Mouse (Mus musculus) forelimb bud, embryonic 11.5 days (tissue): Measurements from ENCODE around the gene Nckipsd.

Experiments used
- DNase-seq: peaks from one replicate; pipeline ENCODE4 v3.0.0-alpha.2; 2012; ENCODE audit warnings: low read depth, low spot score

Nckipsd gene

DNA sequence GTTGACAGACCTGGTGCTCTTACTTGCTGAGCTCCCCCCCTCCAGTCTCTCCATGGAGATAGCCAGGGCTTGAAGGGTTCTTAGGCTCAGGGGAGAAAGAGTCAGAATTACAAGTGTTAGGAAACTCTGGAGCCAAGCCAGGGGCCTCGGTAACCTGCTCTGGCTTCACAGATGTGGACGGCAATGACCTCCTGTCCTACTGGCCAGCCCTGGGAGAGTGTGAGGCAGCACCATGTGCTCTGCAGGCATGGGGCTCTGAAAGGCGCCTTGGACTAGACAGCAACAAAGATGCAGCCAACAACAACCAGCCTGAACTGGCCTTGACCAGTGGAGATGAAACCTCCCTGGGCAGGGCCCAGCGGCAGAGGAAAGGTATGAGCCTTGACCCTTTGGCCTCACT is 39.2 kb downstream of the Nckipsd start:
- no peak for DNase-seq

GRCm38 (mm10) chr9:108848419-108848818 is 40.3 kb downstream of the Nckipsd start:
- DNase-seq, result no peak

DNA sequence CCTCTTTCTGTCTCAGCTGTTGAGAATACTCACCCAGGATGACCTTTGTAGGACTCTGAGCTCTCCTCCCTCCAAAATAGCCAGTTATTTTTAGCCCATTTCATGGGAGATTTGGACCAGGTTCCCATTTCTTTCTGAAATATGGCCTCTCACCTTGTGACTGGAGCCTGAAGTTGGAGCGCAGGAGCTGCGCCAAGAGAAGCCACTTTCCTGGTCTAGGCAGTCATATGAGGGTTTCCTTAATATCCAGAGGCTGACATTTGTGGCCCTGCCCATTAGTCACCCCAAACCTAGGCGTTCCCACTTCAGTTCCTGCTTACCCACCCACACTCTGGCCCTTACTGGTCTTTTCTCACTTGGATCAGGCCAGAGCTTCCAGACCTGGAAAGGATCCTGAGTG is 44.8 kb downstream of the Nckipsd start, which contains the start of gene Slc26a6:
Slc26a6 (plus strand) TSS at position 308 of the 400 bp plus-strand sequence.
- DNase-seq, result no peak

DNA sequence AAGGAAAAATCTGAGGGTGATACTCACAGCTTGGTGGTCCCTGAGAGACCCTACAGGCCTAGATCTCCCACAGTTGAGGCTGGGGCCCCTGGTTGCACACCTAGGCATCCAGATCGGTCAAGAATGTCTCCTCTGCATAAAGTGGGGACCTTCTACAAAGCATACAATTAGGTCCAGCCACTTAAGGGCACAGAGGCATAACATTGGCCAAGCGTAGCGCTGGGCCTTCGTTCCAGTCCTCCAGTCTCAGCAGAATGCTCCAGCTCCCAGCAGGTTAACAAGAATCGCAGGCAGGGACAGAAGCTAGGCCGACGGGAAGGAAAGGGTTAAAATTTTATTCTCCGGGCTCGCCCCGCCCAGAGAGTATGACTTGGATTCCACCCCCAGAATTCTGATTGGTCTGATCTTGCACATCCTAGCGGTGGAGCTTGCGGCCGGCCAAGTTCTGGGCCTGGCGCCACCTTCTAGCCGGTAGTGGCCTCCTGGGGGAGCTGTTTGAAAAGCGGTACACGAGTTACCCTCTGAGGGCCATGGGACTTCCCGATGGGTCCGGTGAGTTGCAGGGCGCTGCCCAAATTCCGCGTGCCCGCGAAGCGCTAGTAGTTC is 45.6 kb downstream of the Nckipsd start:
- DNase-seq, result peak; percentile 95

GRCm38 (mm10) chr9:108854241-108854696 is 46.1 kb downstream of the Nckipsd start:
- DNase-seq, result peak; percentile 88

- DNase-seq, result no peak
These were observed 47.2 kb downstream of the Nckipsd start for GRCm38 (mm10) chr9:108855335-108855734.

DNA sequence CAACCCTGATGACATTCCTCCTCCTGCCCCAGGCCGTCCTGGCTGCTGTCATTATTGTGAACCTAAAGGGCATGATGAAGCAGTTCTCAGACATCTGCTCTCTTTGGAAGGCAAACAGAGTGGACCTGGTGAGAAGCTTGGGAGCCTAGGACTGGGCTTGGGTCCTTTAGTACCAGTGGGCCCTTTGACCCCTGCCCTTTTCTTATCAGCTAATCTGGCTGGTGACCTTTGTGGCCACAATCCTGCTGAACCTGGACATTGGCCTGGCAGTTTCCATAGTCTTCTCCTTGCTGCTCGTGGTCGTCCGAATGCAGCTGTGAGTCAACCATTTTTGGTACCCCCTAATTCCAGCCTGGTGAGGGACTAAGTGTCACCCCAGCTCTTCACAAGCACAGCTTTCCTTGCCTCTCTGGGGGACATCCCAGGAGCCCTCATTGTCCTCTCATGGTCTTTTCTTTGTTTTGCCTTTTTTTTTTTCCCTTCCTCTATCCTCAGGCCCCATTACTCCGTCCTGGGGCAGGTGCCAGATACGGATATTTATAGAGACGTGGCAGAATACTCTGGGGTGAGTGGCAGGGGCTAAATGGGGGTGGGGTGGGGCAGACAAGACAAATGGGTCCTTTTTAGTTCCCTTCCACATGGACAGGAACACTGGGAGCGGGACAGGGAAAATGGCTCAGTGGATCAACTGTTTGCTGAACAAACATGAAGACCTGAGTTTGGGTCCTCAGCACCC is 50.8 kb downstream of the Nckipsd start:
- no peak for DNase-seq
